Mouse (Mus musculus): ENCODE results near the gene Nudt1.

Gene Nudt1

DNA sequence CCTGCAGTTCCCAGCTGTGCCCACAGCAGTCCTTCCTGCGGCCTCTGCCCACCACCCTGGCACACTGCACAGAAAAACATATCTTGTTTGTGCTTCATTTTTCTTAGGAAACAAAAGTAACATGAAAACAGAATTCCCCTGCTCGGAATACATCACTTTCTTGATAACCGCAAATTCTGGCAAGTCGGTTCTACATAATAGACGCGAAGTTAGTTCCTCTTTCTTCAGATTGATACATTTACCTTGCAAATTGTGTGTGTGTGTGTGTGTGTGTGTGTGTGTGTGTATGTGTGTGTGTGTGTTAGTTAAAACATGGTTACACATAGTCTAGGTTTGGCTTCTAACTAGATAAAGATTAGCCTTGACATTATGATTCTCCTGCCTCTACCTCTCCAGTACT lies 61.2 kb downstream of the Nudt1 start:
- DNase-seq (ENCODE audit: low spot score), result no peak

DNA sequence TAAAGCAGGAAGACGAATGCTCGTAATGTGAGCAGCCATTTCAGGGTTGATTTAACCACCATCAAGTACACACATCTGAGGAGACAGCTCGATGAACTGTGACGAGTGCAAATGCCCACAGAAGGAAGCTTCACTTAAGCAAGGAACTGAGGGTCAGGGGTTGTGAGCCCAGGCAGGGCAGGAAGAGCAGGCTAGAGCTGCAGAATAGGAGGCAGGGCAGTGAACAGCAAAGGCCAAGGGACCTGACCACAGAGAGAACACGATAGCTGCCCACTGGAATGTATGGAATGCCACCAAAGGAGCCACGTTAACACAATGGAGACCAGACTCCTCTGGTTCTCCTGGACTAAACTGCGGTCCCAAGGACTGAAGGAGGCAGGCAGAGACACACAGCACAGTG lies 62.1 kb downstream of the Nudt1 start:
- DNase-seq (ENCODE audit: low spot score), result no peak

DNA sequence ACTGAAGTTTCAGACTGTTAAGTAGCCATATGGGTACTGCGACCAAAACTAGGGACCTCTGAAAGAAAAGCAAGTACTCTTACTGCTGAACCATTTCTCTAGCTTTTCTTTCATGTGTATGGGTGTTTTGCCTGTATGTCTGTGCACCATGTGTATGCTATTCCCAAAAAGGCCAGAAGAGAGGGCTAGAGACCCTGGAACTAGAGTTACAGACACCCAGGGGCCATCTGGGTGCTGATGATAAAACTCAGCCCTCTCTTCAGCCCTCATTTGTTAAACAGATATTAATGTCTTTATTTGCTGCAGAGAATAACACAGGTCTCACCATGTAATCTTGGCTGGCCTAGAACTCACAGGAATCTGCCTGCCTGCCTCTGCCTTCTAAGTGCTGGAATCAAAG lies 63.0 kb downstream of the Nudt1 start:
- no peak for DNase-seq (ENCODE audit: low spot score)

- no peak for DNase-seq (ENCODE audit: low spot score)
Measured at GRCm38 (mm10) chr5:140387236-140387635, 65.8 kb downstream of the Nudt1 start.
